Mouse (Mus musculus): ENCODE results near the gene Vax1.

The Vax1 gene

DNA sequence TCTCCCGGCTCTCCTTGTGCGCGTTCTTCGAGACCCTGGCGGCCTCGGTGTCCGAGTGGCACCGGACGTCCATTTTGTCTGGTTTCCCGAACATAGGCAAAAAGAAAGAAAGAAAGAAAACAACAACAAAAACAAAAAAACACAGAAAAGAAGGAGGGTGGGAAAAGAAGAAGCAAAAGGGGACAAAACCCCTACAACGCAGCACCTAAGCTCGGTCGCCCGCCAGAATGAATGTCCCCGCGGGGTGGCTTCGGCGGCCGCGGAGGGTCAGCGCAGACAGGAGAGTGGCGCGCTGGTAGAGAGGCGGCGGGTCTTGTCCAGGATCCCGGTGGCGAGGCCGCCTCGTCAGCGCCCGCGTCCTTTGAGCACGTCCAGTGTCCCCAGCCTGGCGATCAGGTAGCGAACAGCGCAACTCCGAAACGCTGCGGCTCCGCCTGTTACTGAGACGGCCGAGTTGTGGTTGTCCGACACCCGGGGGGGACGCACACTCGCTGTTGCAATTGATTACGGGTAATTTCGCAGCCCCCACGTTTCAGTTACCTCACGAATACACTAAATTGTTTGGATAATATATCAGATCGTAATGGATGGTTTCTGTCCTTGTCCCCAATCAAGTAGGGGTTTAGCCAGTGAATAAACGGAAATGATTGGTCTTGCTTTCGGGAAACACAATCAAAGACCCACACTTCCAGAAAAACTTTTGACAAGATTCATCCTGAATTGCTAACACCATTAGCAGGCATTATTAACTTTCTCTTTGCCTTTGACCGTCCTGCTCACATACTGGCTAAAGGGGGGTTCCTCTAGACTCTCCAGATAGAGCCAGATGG lies at the start of gene Vax1:
Vax1 (minus strand) TSS at position 121 of the 830 bp plus-strand sequence.
- POLR2A ChIA-PET: interaction anchor here in 1 of 4 experiments (1.8 kb wide), 1 partner anchor 227 kb away, joined by 5 read pairs; the partner anchor contains the start of genes Eno4 and Hspa12a
- CTCF ChIA-PET: interaction anchor here in 1 of 4 experiments (1.8 kb wide), 1 partner anchor 259 kb away, joined by 4 read pairs; no protein-coding TSS in a partner anchor

GRCm38 (mm10) chr19:59218991-59219390 lies 49.1 kb upstream of the Vax1 start, which contains the start of gene Kcnk18:
Gene Kcnk18, plus strand, starts transcription at chr19:59219214.
- ChIA-PET CTCF (interaction anchor here (0.6 to 2.6 kb wide), 6 partner anchors 10 to 1199 kb away, joined by 4 to 11 read pairs (median 8); no protein-coding TSS in a partner anchor), POLR2A (interaction anchor here in 1 of 4 experiments (1.3 kb wide), 1 partner anchor 20 kb away, joined by 3 read pairs; no protein-coding TSS in a partner anchor)

DNA sequence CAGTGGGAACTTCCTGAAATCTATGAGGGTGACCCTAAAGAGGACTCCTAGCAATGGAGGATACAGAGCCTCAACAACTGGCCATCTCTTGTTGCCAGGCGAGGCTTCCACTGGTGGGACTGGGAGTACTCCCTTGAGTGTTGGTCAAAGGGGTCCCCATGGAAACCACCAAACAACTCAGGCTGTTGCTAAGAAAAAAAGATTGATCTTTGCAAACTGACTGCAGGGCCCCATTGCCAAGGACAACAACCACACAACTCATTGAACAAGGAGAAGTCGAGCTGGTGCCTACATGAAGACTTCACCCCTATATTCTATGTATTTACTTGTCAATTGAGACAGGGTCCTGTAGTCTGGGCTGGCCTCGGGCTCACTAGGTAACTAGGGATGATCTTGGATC lies 47.0 kb upstream of the Vax1 start:
- ChIA-PET POLR2A (interaction anchor here in 1 of 4 experiments (0.6 kb wide), 1 partner anchor 11 kb away, joined by 4 read pairs; no protein-coding TSS in a partner anchor), CTCF (no interaction called here)

DNA sequence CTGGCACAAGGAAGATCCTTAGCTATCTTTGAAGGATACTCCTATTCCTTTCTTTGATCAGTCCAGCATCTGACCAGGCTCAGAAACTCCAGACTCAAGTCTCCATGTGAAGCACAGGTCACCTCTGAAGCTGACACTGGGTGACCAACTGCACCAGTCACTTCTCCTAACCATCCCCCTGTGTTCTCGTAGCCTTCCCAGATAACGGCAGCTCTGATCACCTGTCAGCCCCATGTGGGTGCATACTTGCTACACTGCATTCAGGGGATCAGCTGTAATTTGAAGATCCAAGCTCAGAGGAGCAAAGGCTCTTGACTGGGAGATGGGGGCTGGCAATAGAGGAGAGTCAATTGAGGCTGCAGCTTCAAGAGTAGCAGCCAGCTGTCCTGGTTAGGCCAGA lies 39.1 kb upstream of the Vax1 start:
- POLR2A ChIA-PET: interaction anchor here in 1 of 4 experiments (1.0 kb wide), 1 partner anchor 298 kb away, joined by 4 read pairs; no protein-coding TSS in a partner anchor
- CTCF ChIA-PET: interaction anchor here (0.5 to 2.6 kb wide), 48 partner anchors 9 to 1823 kb away, joined by 3 to 36 read pairs (median 5); partner anchors contain the start of gene Kcnk18 (in 3 of the 4)

DNA sequence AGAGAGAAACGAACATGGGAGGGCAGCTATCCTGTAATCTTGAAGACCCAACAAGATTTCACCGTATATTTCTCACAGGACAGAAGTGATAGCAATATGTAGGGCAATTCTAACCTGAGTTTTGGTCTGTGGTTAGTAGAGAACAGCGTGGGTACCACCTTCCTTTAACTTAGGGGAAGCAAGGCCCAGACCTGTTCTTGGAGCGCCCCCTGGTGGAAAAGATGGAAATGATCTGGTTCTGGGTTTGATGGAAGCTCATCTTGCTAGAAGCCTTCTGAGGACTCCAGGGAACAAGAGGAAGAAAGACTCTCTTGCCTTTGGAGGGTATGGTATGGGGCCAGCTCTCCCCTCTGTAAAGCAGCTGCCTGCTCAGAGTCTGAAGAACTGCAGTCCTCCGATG lies 38.6 kb upstream of the Vax1 start:
- ChIA-PET POLR2A (interaction anchor here in 3 of 4 experiments (0.6 to 1.0 kb wide), 3 partner anchors 13 to 1017 kb away, joined by 3 to 4 read pairs (median 3); no protein-coding TSS in a partner anchor), CTCF (interaction anchor here (0.5 to 2.6 kb wide), 52 partner anchors 9 to 1400 kb away, joined by 3 to 36 read pairs (median 5); partner anchors contain the start of gene Kcnk18 (in 3 of the 4))

DNA sequence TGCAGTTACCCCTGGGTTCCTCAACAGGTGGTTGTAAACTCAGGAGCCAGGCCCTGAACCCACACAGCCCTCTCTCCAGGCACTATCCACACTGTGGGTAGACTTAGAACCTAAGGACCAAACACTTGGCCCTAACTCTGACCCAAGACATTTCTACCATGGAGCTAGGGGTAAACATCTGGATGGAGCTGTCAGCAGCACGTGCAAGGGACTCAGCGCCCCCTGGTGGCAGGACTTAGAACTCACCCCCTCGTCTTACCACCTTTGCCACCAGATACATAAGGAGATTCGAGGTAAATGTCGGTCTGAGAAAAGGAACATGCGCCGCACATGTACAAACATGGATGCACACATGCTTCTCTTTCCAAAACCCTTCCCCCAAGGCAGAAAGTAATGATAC lies 28.3 kb upstream of the Vax1 start:
- ChIA-PET CTCF (interaction anchor here (0.7 to 4.3 kb wide), 28 partner anchors 9 to 436 kb away, joined by 3 to 43 read pairs (median 4); partner anchors contain the start of gene Hspa12a (in 1 of the 4)), POLR2A (interaction anchor here in 1 of 4 experiments (1.3 kb wide), 1 partner anchor 254 kb away, joined by 3 read pairs; the partner anchor contains the start of genes Eno4 and Hspa12a)

DNA sequence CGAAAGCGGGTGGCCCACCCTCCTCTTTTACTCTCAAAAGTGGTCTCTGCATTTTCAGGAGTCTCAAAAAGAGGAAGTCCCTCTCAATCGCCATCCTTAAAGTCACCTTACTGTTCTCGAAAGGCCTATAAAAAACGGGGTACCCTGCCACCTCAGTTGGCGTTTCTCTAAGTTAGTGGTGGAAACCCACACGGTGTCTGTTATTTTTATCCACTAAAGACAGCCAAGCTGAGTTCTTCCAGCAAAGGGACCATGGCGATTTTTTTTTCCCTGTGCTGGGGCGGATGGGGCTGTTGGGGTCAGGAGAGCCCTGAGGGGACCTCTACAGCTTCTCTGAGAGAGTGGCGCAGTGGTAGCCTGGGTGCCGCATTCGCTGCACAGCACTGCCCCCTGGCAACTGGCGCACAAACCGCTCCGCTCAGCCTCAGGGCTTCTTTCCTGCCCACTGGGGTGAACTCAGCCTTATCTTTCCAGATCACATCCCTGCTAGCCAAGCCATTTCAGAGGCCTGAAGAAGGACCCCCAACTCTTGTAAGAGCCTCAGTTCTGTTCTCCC lies 26.3 kb upstream of the Vax1 start:
- POLR2A ChIA-PET: interaction anchor here in 1 of 4 experiments (0.7 kb wide), 1 partner anchor 134 kb away, joined by 4 read pairs; no protein-coding TSS in a partner anchor
- CTCF ChIA-PET: interaction anchor here (0.5 to 4.3 kb wide), 28 partner anchors 12 to 434 kb away, joined by 3 to 43 read pairs (median 5); no protein-coding TSS in a partner anchor

- POLR2A ChIA-PET: interaction anchor here in 2 of 4 experiments (0.5 to 0.6 kb wide), 4 partner anchors 13 to 377 kb away, joined by 3 to 5 read pairs (median 3); no protein-coding TSS in a partner anchor
- CTCF ChIA-PET: interaction anchor here in 3 of 4 experiments (0.6 to 4.3 kb wide), 11 partner anchors 13 to 433 kb away, joined by 3 to 43 read pairs (median 7); no protein-coding TSS in a partner anchor
Measured at GRCm38 (mm10) chr19:59195181-59195770, 25.4 kb upstream of the Vax1 start.

DNA sequence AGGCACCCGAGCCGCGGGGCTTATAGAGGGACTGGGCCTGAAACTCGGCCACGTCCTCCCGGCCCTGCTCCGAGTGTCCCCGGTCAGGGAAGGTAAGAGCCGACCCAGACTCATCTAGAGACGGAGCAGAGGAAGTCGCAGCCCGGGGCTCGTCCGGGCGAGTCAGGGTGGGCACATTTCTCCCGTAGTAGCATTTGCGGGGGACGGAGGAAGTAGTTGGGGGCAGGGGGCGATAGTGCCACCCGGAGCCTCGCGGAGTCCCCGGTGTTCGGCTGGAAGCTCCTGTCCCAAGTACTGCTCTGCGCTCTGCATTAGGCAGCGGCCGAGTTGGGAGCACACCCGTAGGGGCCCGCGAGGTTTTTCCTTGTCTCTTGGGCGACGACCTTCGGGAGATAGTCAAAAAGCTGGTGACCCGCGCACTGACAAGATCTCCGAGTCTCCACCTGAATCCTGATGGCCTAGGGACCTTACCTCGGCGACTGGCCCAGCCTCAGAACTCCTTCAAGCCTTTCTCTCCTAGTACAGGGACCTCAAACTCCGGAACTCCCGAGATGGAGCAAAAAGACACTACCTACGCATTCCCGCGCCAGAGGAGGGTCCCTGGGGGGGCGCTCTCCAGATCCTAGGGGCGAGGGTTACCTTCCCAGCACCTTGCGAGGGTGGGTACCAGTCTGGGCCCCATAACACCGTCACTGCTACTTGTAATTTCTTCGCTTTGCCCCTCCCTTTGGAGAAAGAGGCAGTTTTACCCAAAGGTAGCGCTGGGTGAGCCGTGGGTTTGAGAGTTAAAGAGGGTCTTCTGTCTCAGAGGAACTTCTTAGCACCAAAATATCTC lies 24.3 kb upstream of the Vax1 start:
- CTCF ChIA-PET: interaction anchor here in 2 of 4 experiments (1.4 to 4.1 kb wide), 5 partner anchors 45 to 432 kb away, joined by 3 to 22 read pairs (median 6); no protein-coding TSS in a partner anchor
- POLR2A ChIA-PET: no interaction called here

DNA sequence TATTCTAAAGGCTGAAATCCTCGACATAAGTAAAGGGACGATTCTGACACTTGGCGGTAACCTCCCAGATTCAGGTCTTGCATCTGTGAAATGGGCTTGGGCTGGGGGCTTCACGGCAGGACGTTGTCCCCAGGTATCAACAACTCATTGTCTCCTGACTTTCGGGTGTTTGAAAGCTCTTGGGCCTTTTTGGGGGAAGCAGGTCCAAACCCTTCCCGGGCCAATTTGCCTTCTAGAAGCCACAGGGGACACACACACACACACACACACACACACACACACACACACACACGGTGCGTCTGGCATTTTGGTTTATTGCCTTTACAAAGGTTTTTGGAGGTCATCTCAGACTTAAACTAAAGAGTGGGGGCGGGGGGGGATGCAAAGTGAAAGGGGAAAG lies 23.6 kb upstream of the Vax1 start:
- POLR2A ChIA-PET: interaction anchor here in 2 of 4 experiments (0.5 to 0.7 kb wide), 3 partner anchors 22 to 290 kb away, joined by 3 to 4 read pairs (median 4); no protein-coding TSS in a partner anchor
- CTCF ChIA-PET: interaction anchor here in 2 of 4 experiments (1.4 to 1.5 kb wide), 3 partner anchors 282 to 431 kb away, joined by 4 to 7 read pairs (median 6); no protein-coding TSS in a partner anchor

DNA sequence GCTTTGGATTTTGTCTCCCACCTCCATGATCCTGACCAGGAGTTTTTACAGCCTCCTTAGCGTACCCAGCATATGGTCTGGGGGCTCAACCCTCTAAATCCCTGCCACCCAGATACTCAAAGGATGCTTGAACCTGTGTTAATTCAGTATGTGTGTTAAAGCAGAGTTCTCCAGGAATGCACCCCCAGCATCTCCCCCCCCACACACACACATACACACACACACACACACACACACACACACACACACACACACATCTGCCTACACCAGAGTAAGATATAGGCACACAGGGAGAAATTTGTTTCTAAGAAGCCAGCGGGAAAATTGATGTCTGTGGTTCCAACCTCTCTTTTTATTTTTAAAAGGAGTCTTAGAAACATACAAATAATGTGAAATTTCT lies 22.6 kb upstream of the Vax1 start:
- POLR2A ChIA-PET: interaction anchor here in 1 of 4 experiments (0.7 kb wide), 1 partner anchor 48 kb away, joined by 4 read pairs; no protein-coding TSS in a partner anchor

DNA sequence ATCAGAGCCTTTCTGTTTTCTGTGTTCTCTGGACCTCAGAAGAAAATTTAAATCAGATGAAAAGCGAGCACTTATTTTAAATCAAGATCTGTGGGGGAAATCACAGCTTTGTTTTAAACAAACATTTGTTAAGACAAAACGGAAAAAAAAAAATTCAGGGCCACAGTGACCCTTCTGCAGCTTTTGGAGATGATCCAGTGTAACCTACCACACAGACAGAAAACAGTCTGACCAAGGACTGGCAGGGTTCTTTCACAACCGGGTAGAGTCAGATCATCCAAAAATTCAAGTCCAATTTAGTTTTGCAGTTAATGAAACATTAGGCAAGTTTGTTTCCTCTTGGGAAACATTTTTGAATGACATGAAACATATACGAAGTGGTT lies 21.3 kb upstream of the Vax1 start:
- POLR2A ChIA-PET: interaction anchor here in 1 of 4 experiments (0.9 kb wide), 1 partner anchor 238 kb away, joined by 5 read pairs; no protein-coding TSS in a partner anchor
- CTCF ChIA-PET: interaction anchor here in 1 of 4 experiments (0.7 kb wide), 1 partner anchor 1071 kb away, joined by 6 read pairs; no protein-coding TSS in a partner anchor

More for the DNA sequence above, 22.6 kb upstream of the Vax1 start:
- CTCF ChIA-PET: no interaction called here

DNA sequence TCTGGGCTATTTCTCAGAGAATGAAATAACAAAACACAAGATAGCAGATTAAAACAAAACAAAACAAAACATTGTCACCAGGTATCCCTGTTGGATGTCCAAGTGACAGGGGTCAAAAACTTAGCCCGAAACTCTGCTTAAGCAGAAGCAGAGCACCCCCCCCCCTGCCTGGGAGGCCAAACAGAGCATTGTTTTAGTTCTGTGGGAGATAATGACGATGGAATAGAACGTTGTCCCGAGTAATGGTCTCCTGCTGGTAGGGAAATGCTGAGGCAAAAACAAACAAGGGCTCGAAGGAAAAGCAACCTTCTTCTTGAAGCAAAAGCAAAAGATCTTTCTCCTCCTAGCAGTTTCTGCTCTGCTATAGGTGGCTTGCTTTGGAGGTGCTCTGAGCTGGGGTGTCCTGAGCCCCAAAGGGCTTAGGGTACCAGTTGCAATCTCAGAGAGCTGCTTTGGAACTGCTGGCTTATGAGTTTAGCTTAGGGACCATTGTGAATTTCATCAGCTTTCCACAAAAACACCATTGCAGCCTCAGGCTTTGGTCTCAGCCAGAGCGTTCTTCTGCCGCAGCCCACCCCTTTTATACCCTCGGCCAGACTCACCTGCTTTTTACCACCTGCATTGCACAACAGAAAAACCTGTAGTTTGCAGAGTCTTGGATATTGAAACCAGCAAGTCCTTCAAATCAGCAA lies 20.7 kb upstream of the Vax1 start:
- ChIA-PET CTCF (interaction anchor here in 2 of 4 experiments (0.7 to 1.6 kb wide), 3 partner anchors 8 to 1070 kb away, joined by 4 to 6 read pairs (median 5); no protein-coding TSS in a partner anchor), POLR2A (interaction anchor here in 1 of 4 experiments (0.9 kb wide), 1 partner anchor 237 kb away, joined by 5 read pairs; no protein-coding TSS in a partner anchor)

- CTCF ChIA-PET: interaction anchor here in 3 of 4 experiments (0.6 to 1.7 kb wide), 6 partner anchors 9 to 915 kb away, joined by 3 to 7 read pairs (median 6); no protein-coding TSS in a partner anchor
- POLR2A ChIA-PET: interaction anchor here in 2 of 4 experiments (0.6 to 1.2 kb wide), 5 partner anchors 13 to 813 kb away, joined by 3 to 5 read pairs (median 3); no protein-coding TSS in a partner anchor
Measured at GRCm38 (mm10) chr19:59188981-59189380, 19.1 kb upstream of the Vax1 start.

- CTCF ChIA-PET: no interaction called here
- POLR2A ChIA-PET: no interaction called here
Measured at GRCm38 (mm10) chr19:59184000-59184399, 14.1 kb upstream of the Vax1 start.

GRCm38 (mm10) chr19:59173341-59174015 lies 3.6 kb upstream of the Vax1 start:
- POLR2A ChIA-PET: interaction anchor here in 2 of 4 experiments (0.6 to 1.0 kb wide), 2 partner anchors 8 to 1755 kb away, joined by 3 to 5 read pairs; no protein-coding TSS in a partner anchor
- CTCF ChIA-PET: interaction anchor here in 3 of 4 experiments (0.6 to 1.2 kb wide), 5 partner anchors 30 to 1924 kb away, joined by 3 read pairs; no protein-coding TSS in a partner anchor
